Mouse (Mus musculus) brain, embryonic 18.5 days (tissue): ENCODE data around the gene Sdf2l1.

ENCODE experiments used
- DNase-seq: peaks from one replicate; pipeline ENCODE4 v3.0.0-alpha.2; 2012; ENCODE audit warnings: low read depth, low spot score

Sdf2l1 gene

GRCm38 (mm10) chr16:17124119-17124870 is 7.9 kb downstream of the Sdf2l1 start:
- DNase-seq = no peak

GRCm38 (mm10) chr16:17121569-17121968 is 10.6 kb downstream of the Sdf2l1 start:
- DNase-seq = no peak

GRCm38 (mm10) chr16:17117309-17117799 is 14.8 kb downstream of the Sdf2l1 start:
- no peak for DNase-seq

- peak; percentile 64 for DNase-seq
These were observed 21.1 kb downstream of the Sdf2l1 start, which contains the start of gene Ppil2 for GRCm38 (mm10) chr16:17110771-17111743. Gene Ppil2 (minus strand): TSS chr16:17111257.

GRCm38 (mm10) chr16:17104600-17104999 is 27.6 kb downstream of the Sdf2l1 start:
- DNase-seq = no peak

- no peak for DNase-seq
These were observed 29.5 kb downstream of the Sdf2l1 start for GRCm38 (mm10) chr16:17102630-17103220.

- no peak for DNase-seq
These were observed 35.2 kb downstream of the Sdf2l1 start for GRCm38 (mm10) chr16:17096938-17097337.

GRCm38 (mm10) chr16:17088346-17088745 is 43.8 kb downstream of the Sdf2l1 start:
- DNase-seq = no peak

- no peak for DNase-seq
These were observed 45.5 kb downstream of the Sdf2l1 start for GRCm38 (mm10) chr16:17086669-17087193.

GRCm38 (mm10) chr16:17086241-17086640 is 45.9 kb downstream of the Sdf2l1 start:
- DNase-seq = no peak

GRCm38 (mm10) chr16:17085636-17086035 is 46.5 kb downstream of the Sdf2l1 start:
- no peak for DNase-seq

- no peak for DNase-seq
These were observed 49.9 kb downstream of the Sdf2l1 start for GRCm38 (mm10) chr16:17082121-17082792.
